Mouse (Mus musculus) heart, embryonic 13.5 days (tissue): ENCODE data around the gene Shmt2. TPM values are rescaled to one million over a fixed set of nuclear protein-coding genes. Genes with fewer than 3 reads are reported as not detected.

Experiments used
- polyA plus RNA-seq: library from polyadenylated mRNA; unstranded; fragments of >200 nt; fragmentation: Nextera tagmentation; extraction: Ambion mirVana; gene quantifications from 2 replicates; pipeline ENCODE4 v1.2.1, GENCODE M21; 2015

Gene Shmt2
- polyA plus RNA-seq, 1 experiment from 2014 or later: 78.3 TPM

Other genes starting within 250 kb of the Shmt2 start
- 12.6 and 12.7 TPM in 2 replicates for gene Mbd6, start 233.4 kb downstream of the Shmt2 start, polyA plus RNA-seq
- gene Mars, start 210.7 kb downstream of the Shmt2 start, polyA plus RNA-seq: 84.0 and 86.4 TPM in 2 replicates
- 1.7 and 1.9 TPM in 2 replicates for gene Arhgap9, start 200.5 kb downstream of the Shmt2 start, polyA plus RNA-seq
- gene Gli1, start 180.5 kb downstream of the Shmt2 start, polyA plus RNA-seq: 0.93 and 1.4 TPM in 2 replicates
- 0.06 TPM in 1 of 2 replicates, not detected in the other for gene Inhbe, start 168.0 kb downstream of the Shmt2 start, polyA plus RNA-seq
- gene Inhbc, start 152.0 kb downstream of the Shmt2 start, polyA plus RNA-seq: not detected in 2 replicates
- gene R3hdm2, start 142.1 kb downstream of the Shmt2 start, polyA plus RNA-seq: 29.1 and 30.4 TPM in 2 replicates
- gene Stac3, start 20.8 kb downstream of the Shmt2 start, polyA plus RNA-seq: 0.76 and 1.0 TPM in 2 replicates
- gene Ndufa4l2, start 7.5 kb downstream of the Shmt2 start, polyA plus RNA-seq: 14.2 and 18.1 TPM in 2 replicates
- gene Nxph4, start 12.1 kb upstream of the Shmt2 start, polyA plus RNA-seq: 0.62 TPM in 2 replicates
- gene Lrp1, start 98.7 kb upstream of the Shmt2 start, polyA plus RNA-seq: 30.7 and 37.9 TPM in 2 replicates
- gene Stat6, start 120.5 kb upstream of the Shmt2 start, polyA plus RNA-seq: 24.5 and 24.6 TPM in 2 replicates
- 7.1 and 7.4 TPM in 2 replicates for gene Nemp1, start 144.5 kb upstream of the Shmt2 start, polyA plus RNA-seq
- 9.7 and 10.4 TPM in 2 replicates for gene Nab2, start 146.1 kb upstream of the Shmt2 start, polyA plus RNA-seq
- gene Myo1a, start 182.7 kb upstream of the Shmt2 start, polyA plus RNA-seq: 0.27 and 0.28 TPM in 2 replicates
- 1.2 and 2.0 TPM in 2 replicates for gene Tac2, start 202.0 kb upstream of the Shmt2 start, polyA plus RNA-seq
- gene Zbtb39, start 217.1 kb upstream of the Shmt2 start, polyA plus RNA-seq: 1.6 and 2.0 TPM in 2 replicates
- 20.2 TPM in 2 replicates for gene Gpr182, start 229.3 kb upstream of the Shmt2 start, polyA plus RNA-seq
- gene Rdh1, start 237.3 kb upstream of the Shmt2 start, polyA plus RNA-seq: not detected in 2 replicates
- gene Rdh16f1, start 237.3 kb upstream of the Shmt2 start, polyA plus RNA-seq: not detected in 2 replicates